Mouse (Mus musculus): Measurements from ENCODE around the gene Gm20479.

DNA sequence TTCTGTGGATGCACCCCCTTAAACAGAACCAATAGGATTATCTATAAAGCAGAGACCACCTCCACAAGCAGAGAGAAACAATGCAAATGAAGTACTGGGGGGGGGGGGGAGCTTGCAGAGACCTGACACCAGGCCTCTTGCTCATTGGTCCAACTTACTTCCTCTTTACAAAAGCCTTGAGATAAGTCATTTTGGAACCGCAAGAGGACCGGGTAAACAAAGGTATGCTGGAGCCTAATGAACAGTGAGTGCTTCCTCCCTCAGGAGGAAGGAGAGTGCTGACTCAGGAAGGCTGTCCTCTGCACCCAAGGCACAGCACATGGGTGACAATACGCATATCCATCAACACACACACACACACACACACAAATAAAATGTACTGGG is 368 bp upstream of the Gm20479 start:
- TF ChIP-seq POLR2A (IDR thresholded peaks at IDR 0.05; ENCODE audit: insufficient read depth, low read length) (no peak), EP300 (IDR thresholded peaks at IDR 0.05; ENCODE audit: insufficient read depth, low read depth, low read length) (no peak)
